ENCODE assay signal across 10 mouse cellular contexts in genomic region chr4:44103620-44104019, GRCm38 (mm10). TPM values are rescaled to one million over a fixed set of nuclear protein-coding genes. Genes with fewer than 3 reads are reported as not detected.
DNase-seq lines count a peak whose midpoint lies in the region; ATAC-seq and TF ChIP-seq lines count a peak whose summit lies in the region.
"Had no signal": no experiment of that assay in that cellular context is flagged by ENCODE, and none has a peak within 500 bp of the region (broad histone marks: within the 10 kb centered on the region; RNA-seq: fewer than 3 reads in every experiment).

No protein-coding gene starts in this region.

- ATAC-seq in embryonic facial prominence, embryonic 12.5 days (ENCODE audit: insufficient number of reproducible peaks, insufficient read depth, low FRiP score, low TSS enrichment) = no peak
- no peak for ATAC-seq in lung, postnatal 0 days
- ATAC-seq in stomach, embryonic 14.5 days (ENCODE audit: insufficient number of reproducible peaks, insufficient read depth, low FRiP score, low read depth) = 0 out of 2 replicates have a peak, but pooled peaks have one; percentile 33
- ATAC-seq in midbrain, embryonic 15.5 days (replicated peaks) = no peak
- ATAC-seq: hindbrain, postnatal 0 days had no signal

- 0 out of 2 replicates have a peak overlapping the region, but pooled peaks have one; percentile 41 for H3K27ac ChIP-seq in embryonic facial prominence, embryonic 12.5 days
- H3K27ac ChIP-seq in embryonic facial prominence, embryonic 10.5 days (replicated peaks) = no peak overlapping the region
- peak overlapping the region; percentile 20; the same call in 1 of the 2 replicates for H3K27ac ChIP-seq in lung, postnatal 0 days (ENCODE audit: low read length)
- H3K27ac ChIP-seq in stomach, embryonic 14.5 days (ENCODE audit: low read length) = no peak overlapping the region
- no peak overlapping the region for H3K27ac ChIP-seq in midbrain, embryonic 15.5 days
- H3K27ac ChIP-seq: hindbrain, postnatal 0 days had no signal

- no peak overlapping the region for H3K4me3 ChIP-seq in embryonic facial prominence, embryonic 12.5 days
- H3K4me3 ChIP-seq in embryonic facial prominence, embryonic 10.5 days = no peak overlapping the region
- no peak overlapping the region for H3K4me3 ChIP-seq in lung, postnatal 0 days (ENCODE audit: low read depth, low read length)
- no peak overlapping the region for H3K4me3 ChIP-seq in stomach, embryonic 14.5 days (ENCODE audit: low read depth, low read length)
- no peak overlapping the region for H3K4me3 ChIP-seq in midbrain, embryonic 15.5 days

- peaks cover 29% of the 10 kb centered on the region for H3K4me1 ChIP-seq in embryonic facial prominence, embryonic 12.5 days
- peaks cover 39% of the 10 kb centered on the region for H3K4me1 ChIP-seq in embryonic facial prominence, embryonic 10.5 days
- peaks cover 28% of the 10 kb centered on the region for H3K4me1 ChIP-seq in lung, postnatal 0 days (ENCODE audit: insufficient read depth, low read depth, low read length)
- H3K4me1 ChIP-seq in stomach, embryonic 14.5 days (ENCODE audit: control insufficient read depth, insufficient read depth, low read length) = peaks cover 14% of the 10 kb centered on the region
- peaks cover 5% of the 10 kb centered on the region; the same call in 1 of the 2 replicates for H3K4me1 ChIP-seq in midbrain, embryonic 15.5 days

- no peaks in the 10 kb centered on the region for H3K9me3 ChIP-seq in embryonic facial prominence, embryonic 12.5 days
- H3K9me3 ChIP-seq in embryonic facial prominence, embryonic 10.5 days = no peaks in the 10 kb centered on the region
- no peaks in the 10 kb centered on the region for H3K9me3 ChIP-seq in lung, postnatal 0 days (ENCODE audit: low read length)
- H3K9me3 ChIP-seq in stomach, embryonic 14.5 days (ENCODE audit: control insufficient read depth, low read depth, low read length) = no peaks in the 10 kb centered on the region
- H3K9me3 ChIP-seq in midbrain, embryonic 15.5 days = no peaks in the 10 kb centered on the region

- TF ChIP-seq EP300 in lung, postnatal 0 days (IDR thresholded peaks at IDR 0.05) = no peak

- no peak overlapping the region for H3K9ac ChIP-seq in embryonic facial prominence, embryonic 12.5 days
- no peak overlapping the region for H3K9ac ChIP-seq in lung, postnatal 0 days (replicated peaks; ENCODE audit: low read depth)
- H3K9ac ChIP-seq in stomach, embryonic 14.5 days (replicated peaks; ENCODE audit: low read depth, low read length) = no peak overlapping the region
- H3K9ac ChIP-seq in midbrain, embryonic 15.5 days = no peak overlapping the region

- no peak for TF ChIP-seq CTCF in lung, postnatal 0 days (IDR thresholded peaks at IDR 0.05)

- 83% methylated on average over 8 of the region's 8 CpGs for WGBS in embryonic facial prominence, embryonic 12.5 days
- WGBS in embryonic facial prominence, embryonic 10.5 days = 88% methylated on average over 8 of the region's 8 CpGs
- WGBS in lung, postnatal 0 days = 65% methylated on average over 8 of the region's 8 CpGs
- 64% methylated on average over 8 of the region's 8 CpGs for WGBS in stomach, embryonic 14.5 days
- WGBS in midbrain, embryonic 15.5 days = 90% methylated on average over 8 of the region's 8 CpGs

- DNase-seq in embryonic facial prominence, embryonic 10.5 days (ENCODE audit: low spot score) = no peak
- DNase-seq in lung, postnatal 0 days (ENCODE audit: low spot score) = peak; percentile 32
- no peak for DNase-seq in lung, postnatal 10 days
- DNase-seq in thymus, postnatal 25 days = peak; percentile 69
- DNase-seq in embryo, embryonic 11 days = no peak
- DNase-seq: cerebellum, postnatal 10 days had no signal

- no peak overlapping the region for H3K4me2 ChIP-seq in embryonic facial prominence, embryonic 12.5 days (replicated peaks)
- H3K4me2 ChIP-seq in lung, postnatal 0 days (replicated peaks; ENCODE audit: low read depth, low read length) = no peak overlapping the region
- H3K4me2 ChIP-seq in stomach, embryonic 14.5 days (replicated peaks; ENCODE audit: low read depth, low read length) = no peak overlapping the region
- no peak overlapping the region for H3K4me2 ChIP-seq in midbrain, embryonic 15.5 days

- no peaks in the 10 kb centered on the region for H3K27me3 ChIP-seq in embryonic facial prominence, embryonic 12.5 days
- no peaks in the 10 kb centered on the region for H3K27me3 ChIP-seq in embryonic facial prominence, embryonic 10.5 days (replicated peaks; ENCODE audit: low read depth, poor library complexity, severe bottlenecking)
- no peaks in the 10 kb centered on the region for H3K27me3 ChIP-seq in lung, postnatal 0 days (replicated peaks; ENCODE audit: insufficient read depth, low read length)
- no peaks in the 10 kb centered on the region for H3K27me3 ChIP-seq in stomach, embryonic 14.5 days (ENCODE audit: control insufficient read depth, insufficient read depth, low read length)
- H3K27me3 ChIP-seq in midbrain, embryonic 15.5 days (replicated peaks) = no peaks in the 10 kb centered on the region

- no peaks in the 10 kb centered on the region for H3K36me3 ChIP-seq in embryonic facial prominence, embryonic 12.5 days
- no peaks in the 10 kb centered on the region for H3K36me3 ChIP-seq in embryonic facial prominence, embryonic 10.5 days (replicated peaks)
- no peaks in the 10 kb centered on the region for H3K36me3 ChIP-seq in lung, postnatal 0 days (ENCODE audit: insufficient read depth, low read length)
- no peaks in the 10 kb centered on the region for H3K36me3 ChIP-seq in stomach, embryonic 14.5 days (ENCODE audit: control insufficient read depth, insufficient read depth, low read length)
- no peaks in the 10 kb centered on the region for H3K36me3 ChIP-seq in midbrain, embryonic 15.5 days (replicated peaks)

RNA-seq across cellular contexts. Expression of gene Gne, which starts 19.6 kb away (rescaled TPM):
- 20.4 and 23.8 TPM in 2 replicates for polyA plus RNA-seq in embryonic facial prominence, embryonic 12.5 days (2016; fragmentation: Nextera tagmentation; extraction: Ambion mirVana)
- 20.5 and 20.8 TPM in 2 replicates for polyA plus RNA-seq in embryonic facial prominence, embryonic 10.5 days (2016; fragmentation: Nextera tagmentation; extraction: Ambion mirVana)
- 25.1 and 33.1 TPM in 2 replicates for polyA plus RNA-seq in lung, postnatal 0 days (2015; fragmentation: Nextera tagmentation; extraction: Ambion mirVana)
- 26.0 and 28.9 TPM in 2 replicates for polyA plus RNA-seq in stomach, embryonic 14.5 days (2014; fragmentation: Nextera tagmentation; extraction: Ambion mirVana)
- polyA plus RNA-seq in midbrain, embryonic 15.5 days (2015; fragmentation: Nextera tagmentation; extraction: Ambion mirVana) = 25.5 and 29.3 TPM in 2 replicates

Comparison
In these comparisons a context has a peak if more than half of its experiments do, and no peak if none do; other contexts are left out.
1. H3K27ac ChIP-seq: peak in embryonic facial prominence, embryonic 12.5 days (single experiment) and lung, postnatal 0 days (single experiment); none in embryonic facial prominence, embryonic 10.5 days (single experiment), stomach, embryonic 14.5 days (single experiment) and midbrain, embryonic 15.5 days (single experiment).
2. DNase-seq: peak in lung, postnatal 0 days (single experiment) and thymus, postnatal 25 days (single experiment); none in embryonic facial prominence, embryonic 10.5 days (single experiment), lung, postnatal 10 days (single experiment) and embryo, embryonic 11 days (single experiment).